ENCODE assay signal across 8 mouse cellular contexts in genomic region chr7:4690951-4691653, GRCm38 (mm10). TPM values are rescaled to one million over a fixed set of nuclear protein-coding genes. Genes with fewer than 3 reads are reported as not detected.
DNase-seq lines count a peak whose midpoint lies in the region; ATAC-seq and TF ChIP-seq lines count a peak whose summit lies in the region.

No protein-coding gene starts in this region.

- ATAC-seq in kidney, postnatal 0 days (replicated peaks; ENCODE audit: low FRiP score, low read depth): peak; percentile 68
- peak; percentile 64 for ATAC-seq in forebrain, embryonic 15.5 days (replicated peaks)
- ATAC-seq in liver, embryonic 11.5 days (replicated peaks; ENCODE audit: low FRiP score): peak; percentile 37
- no peak for ATAC-seq in erythroblast, adult 5-6 weeks (replicated peaks; ENCODE audit: low FRiP score, poor library complexity, severe bottlenecking)
- no peak for ATAC-seq in granulocyte monocyte progenitor cell, adult 5-6 weeks (replicated peaks; ENCODE audit: poor library complexity, severe bottlenecking)

- no peak for DNase-seq in kidney, postnatal 0 days (ENCODE audit: low spot score)
- no peak for DNase-seq in kidney, adult 18-20 months
- peak; percentile 52 for DNase-seq in cerebellum, adult 11 months
- no peak for DNase-seq in liver, embryonic 11.5 days (ENCODE audit: low spot score)
- peak; percentile 36 for DNase-seq in right cerebral cortex, postnatal 25 days

- no peaks in the 10 kb centered on the region; the same call in 1 of the 2 replicates for H3K4me1 ChIP-seq in kidney, postnatal 0 days (replicated peaks; ENCODE audit: insufficient read depth, low read length)
- peaks cover 20% of the 10 kb centered on the region for H3K4me1 ChIP-seq in forebrain, embryonic 15.5 days
- H3K4me1 ChIP-seq in liver, embryonic 11.5 days (replicated peaks; ENCODE audit: control insufficient read depth, insufficient read depth, low read length): peaks cover 11% of the 10 kb centered on the region; the same call in 1 of the 2 replicates

- 0 out of 2 replicates have a peak, but pooled peaks cover 17% of the 10 kb centered on the region for H3K36me3 ChIP-seq in kidney, postnatal 0 days (ENCODE audit: insufficient read depth, low read length)
- peaks cover 33% of the 10 kb centered on the region for H3K36me3 ChIP-seq in forebrain, embryonic 15.5 days
- peaks cover 7% of the 10 kb centered on the region; the same call in 1 of the 2 replicates for H3K36me3 ChIP-seq in liver, embryonic 11.5 days (ENCODE audit: control insufficient read depth, insufficient read depth, low read length)

- no peaks in the 10 kb centered on the region for H3K9me3 ChIP-seq in kidney, postnatal 0 days (replicated peaks; ENCODE audit: low read length)
- no peaks in the 10 kb centered on the region for H3K9me3 ChIP-seq in forebrain, embryonic 15.5 days
- no peaks in the 10 kb centered on the region for H3K9me3 ChIP-seq in liver, embryonic 11.5 days (ENCODE audit: control insufficient read depth, low read length)

- 6% methylated on average over 33 of the region's 35 CpGs for WGBS in kidney, postnatal 0 days
- WGBS in forebrain, embryonic 15.5 days: 4% methylated on average over 17 of the region's 35 CpGs
- 13% methylated on average over 30 of the region's 35 CpGs for WGBS in liver, embryonic 11.5 days

- no peak for TF ChIP-seq CTCF in kidney, postnatal 0 days (IDR thresholded peaks at IDR 0.05; ENCODE audit: low read depth)

- H3K4me2 ChIP-seq in kidney, postnatal 0 days (ENCODE audit: low read length): peak overlapping the region; percentile 98
- H3K4me2 ChIP-seq in forebrain, embryonic 15.5 days (replicated peaks): peak overlapping the region; percentile 73
- peak overlapping the region; percentile 79 for H3K4me2 ChIP-seq in liver, embryonic 11.5 days

- H3K4me3 ChIP-seq in kidney, postnatal 0 days (replicated peaks; ENCODE audit: low read depth, low read length): peak overlapping the region; percentile 81
- peak overlapping the region; percentile 98 for H3K4me3 ChIP-seq in forebrain, embryonic 15.5 days
- peak overlapping the region; percentile 69 for H3K4me3 ChIP-seq in liver, embryonic 11.5 days (ENCODE audit: low read depth, low read length)

- peak overlapping the region; percentile 97 for H3K9ac ChIP-seq in kidney, postnatal 0 days (ENCODE audit: low read depth, low read length)
- H3K9ac ChIP-seq in forebrain, embryonic 15.5 days (replicated peaks): peak overlapping the region; percentile 100
- H3K9ac ChIP-seq in liver, embryonic 11.5 days (ENCODE audit: low read depth, low read length): peak overlapping the region; percentile 77

- no peaks in the 10 kb centered on the region for H3K27me3 ChIP-seq in kidney, postnatal 0 days (ENCODE audit: insufficient read depth, low read length)
- H3K27me3 ChIP-seq in forebrain, embryonic 15.5 days: no peaks in the 10 kb centered on the region
- H3K27me3 ChIP-seq in liver, embryonic 11.5 days (replicated peaks; ENCODE audit: control insufficient read depth, insufficient read depth, low read length): peaks cover 6% of the 10 kb centered on the region; the same call in 1 of the 2 replicates

- peak overlapping the region; percentile 79 for H3K27ac ChIP-seq in kidney, postnatal 0 days
- H3K27ac ChIP-seq in forebrain, embryonic 15.5 days (replicated peaks): peak overlapping the region; percentile 94
- H3K27ac ChIP-seq in liver, embryonic 11.5 days (ENCODE audit: low read depth, low read length): peak overlapping the region; percentile 74; the same call in 1 of the 2 replicates

RNA-seq across cellular contexts. Expression of gene Brsk1, which starts 0.7 kb away (rescaled TPM):
- 0.71 and 0.78 TPM in 2 replicates for polyA plus RNA-seq in kidney, postnatal 0 days (2015; fragmentation: Nextera tagmentation; extraction: Ambion mirVana)
- polyA plus RNA-seq in forebrain, embryonic 15.5 days (2015; fragmentation: Nextera tagmentation; extraction: Ambion mirVana): 6.7 and 7.9 TPM in 2 replicates
- 0.66 and 1.0 TPM in 2 replicates for polyA plus RNA-seq in liver, embryonic 11.5 days (2014; fragmentation: Nextera tagmentation; extraction: Ambion mirVana)
- total RNA-seq in erythroblast, adult 5-6 weeks (2015; ENCODE audit: low replicate concordance): not detected in 2 replicates
- not detected in 2 replicates for total RNA-seq in erythroblast, adult 5-6 weeks (2017; ENCODE audit: low replicate concordance)
- not detected in 2 replicates for total RNA-seq in granulocyte monocyte progenitor cell, adult 5-6 weeks (2014; fragmentation: Nextera tagmentation)
- not detected in 2 replicates for total RNA-seq in granulocyte monocyte progenitor cell, adult 5-6 weeks (2017)

RNA-seq across cellular contexts. Expression of gene Hspbp1, which starts 6.2 kb away (rescaled TPM):
- polyA plus RNA-seq in kidney, postnatal 0 days (2015; fragmentation: Nextera tagmentation; extraction: Ambion mirVana): 99.7 and 99.9 TPM in 2 replicates
- polyA plus RNA-seq in forebrain, embryonic 15.5 days (2015; fragmentation: Nextera tagmentation; extraction: Ambion mirVana): 142 and 146 TPM in 2 replicates
- polyA plus RNA-seq in liver, embryonic 11.5 days (2014; fragmentation: Nextera tagmentation; extraction: Ambion mirVana): 132 and 137 TPM in 2 replicates
- total RNA-seq in erythroblast, adult 5-6 weeks (2015; ENCODE audit: low replicate concordance): 5.0 and 8.3 TPM in 2 replicates
- 3.1 and 9.1 TPM in 2 replicates for total RNA-seq in erythroblast, adult 5-6 weeks (2017; ENCODE audit: low replicate concordance)
- total RNA-seq in granulocyte monocyte progenitor cell, adult 5-6 weeks (2014; fragmentation: Nextera tagmentation): 29.3 and 30.7 TPM in 2 replicates
- 21.9 and 23.7 TPM in 2 replicates for total RNA-seq in granulocyte monocyte progenitor cell, adult 5-6 weeks (2017)

RNA-seq across cellular contexts. Expression of gene Ppp6r1, which starts 32.3 kb away (rescaled TPM):
- polyA plus RNA-seq in kidney, postnatal 0 days (2015; fragmentation: Nextera tagmentation; extraction: Ambion mirVana): 4.8 and 5.1 TPM in 2 replicates
- polyA plus RNA-seq in forebrain, embryonic 15.5 days (2015; fragmentation: Nextera tagmentation; extraction: Ambion mirVana): 9.2 and 9.3 TPM in 2 replicates
- 5.6 and 6.6 TPM in 2 replicates for polyA plus RNA-seq in liver, embryonic 11.5 days (2014; fragmentation: Nextera tagmentation; extraction: Ambion mirVana)
- total RNA-seq in erythroblast, adult 5-6 weeks (2015; ENCODE audit: low replicate concordance): 31.6 and 45.3 TPM in 2 replicates
- total RNA-seq in erythroblast, adult 5-6 weeks (2017; ENCODE audit: low replicate concordance): 37.3 and 47.0 TPM in 2 replicates
- total RNA-seq in granulocyte monocyte progenitor cell, adult 5-6 weeks (2014; fragmentation: Nextera tagmentation): 134 and 148 TPM in 2 replicates
- total RNA-seq in granulocyte monocyte progenitor cell, adult 5-6 weeks (2017): 142 and 146 TPM in 2 replicates

RNA-seq across cellular contexts. Expression of gene Tmem150b, which starts 33.9 kb away (rescaled TPM):
- 0.06 and 0.12 TPM in 2 replicates for polyA plus RNA-seq in kidney, postnatal 0 days (2015; fragmentation: Nextera tagmentation; extraction: Ambion mirVana)
- 0.08 and 0.24 TPM in 2 replicates for polyA plus RNA-seq in forebrain, embryonic 15.5 days (2015; fragmentation: Nextera tagmentation; extraction: Ambion mirVana)
- 0.16 TPM in 1 of 2 replicates, not detected in the other for polyA plus RNA-seq in liver, embryonic 11.5 days (2014; fragmentation: Nextera tagmentation; extraction: Ambion mirVana)
- 1.7 and 6.7 TPM in 2 replicates for total RNA-seq in erythroblast, adult 5-6 weeks (2015; ENCODE audit: low replicate concordance)
- total RNA-seq in erythroblast, adult 5-6 weeks (2017; ENCODE audit: low replicate concordance): 2.1 and 2.7 TPM in 2 replicates
- total RNA-seq in granulocyte monocyte progenitor cell, adult 5-6 weeks (2014; fragmentation: Nextera tagmentation): 32.7 and 33.4 TPM in 2 replicates
- total RNA-seq in granulocyte monocyte progenitor cell, adult 5-6 weeks (2017): 13.5 and 18.5 TPM in 2 replicates

RNA-seq across cellular contexts. Expression of gene Kmt5c, which starts 48.8 kb away (rescaled TPM):
- 61.2 and 64.8 TPM in 2 replicates for polyA plus RNA-seq in kidney, postnatal 0 days (2015; fragmentation: Nextera tagmentation; extraction: Ambion mirVana)
- polyA plus RNA-seq in forebrain, embryonic 15.5 days (2015; fragmentation: Nextera tagmentation; extraction: Ambion mirVana): 64.3 and 70.6 TPM in 2 replicates
- 88.8 and 97.1 TPM in 2 replicates for polyA plus RNA-seq in liver, embryonic 11.5 days (2014; fragmentation: Nextera tagmentation; extraction: Ambion mirVana)
- total RNA-seq in erythroblast, adult 5-6 weeks (2015; ENCODE audit: low replicate concordance): 11.3 and 15.9 TPM in 2 replicates
- 32.0 and 42.2 TPM in 2 replicates for total RNA-seq in erythroblast, adult 5-6 weeks (2017; ENCODE audit: low replicate concordance)
- total RNA-seq in granulocyte monocyte progenitor cell, adult 5-6 weeks (2014; fragmentation: Nextera tagmentation): 62.7 and 107 TPM in 2 replicates
- 58.5 and 74.7 TPM in 2 replicates for total RNA-seq in granulocyte monocyte progenitor cell, adult 5-6 weeks (2017)

Comparison
In these comparisons a context has a peak if more than half of its experiments do, and no peak if none do; other contexts are left out.
1. ATAC-seq: peak in kidney, postnatal 0 days (single experiment), forebrain, embryonic 15.5 days (single experiment) and liver, embryonic 11.5 days (single experiment); none in erythroblast, adult 5-6 weeks (single experiment) and granulocyte monocyte progenitor cell, adult 5-6 weeks (single experiment).
2. DNase-seq: peak in cerebellum, adult 11 months (single experiment) and right cerebral cortex, postnatal 25 days (single experiment); none in kidney, postnatal 0 days (single experiment), kidney, adult 18-20 months (single experiment) and liver, embryonic 11.5 days (single experiment).
3. Peak in every context shown above with its lines, with median percentiles within 50 percentile points of each other: H3K27ac ChIP-seq, H3K4me2 ChIP-seq, H3K4me3 ChIP-seq and H3K9ac ChIP-seq.